Mouse (Mus musculus): ENCODE data around the gene Dlat. TPM values are rescaled to one million over a fixed set of nuclear protein-coding genes. Genes with fewer than 3 reads are reported as not detected.
A peak's percentile ranks its signal among the peaks of the same experiment; 100 is the strongest.

Dlat gene
- polyA plus RNA-seq, 1 experiment from 2014 or later: 106 TPM

GRCm38 (mm10) chr9:50692626-50693580 is 33.3 kb upstream of the Dlat start:
- ATAC-seq (ENCODE audit: extremely low read depth, insufficient number of reproducible peaks, low FRiP score, low TSS enrichment): no peak
- Histone ChIP-seq H3K4me1 (peaks cover 9% of the 10 kb centered on the region), H3K9me3 (no peaks in the 10 kb centered on the region), H3K36me3 (peaks cover 46% of the 10 kb centered on the region), H3K4me2 (0 out of 2 replicates have a peak overlapping the region, but pooled peaks have one; percentile 23), H3K4me3 (no peak overlapping the region), H3K27me3 (replicated peaks) (no peaks in the 10 kb centered on the region; the same call in 1 of the 2 replicates), H3K27ac (replicated peaks) (no peak overlapping the region), H3K9ac (no peak overlapping the region)
- whole genome bisulfite sequencing: 38% methylated on average over 13 of the region's 13 CpGs

GRCm38 (mm10) chr9:50686866-50687652 is 27.5 kb upstream of the Dlat start:
- no peak for ATAC-seq (ENCODE audit: extremely low read depth, insufficient number of reproducible peaks, low FRiP score, low TSS enrichment)
- 54% methylated on average over 6 of the region's 6 CpGs for WGBS
- peaks cover 72% of the 10 kb centered on the region for H3K36me3 ChIP-seq
- H3K4me3 ChIP-seq: no peak overlapping the region
- no peak overlapping the region for H3K9ac ChIP-seq
- no peaks in the 10 kb centered on the region for H3K27me3 ChIP-seq (replicated peaks)
- no peaks in the 10 kb centered on the region for H3K9me3 ChIP-seq
- no peak overlapping the region for H3K4me2 ChIP-seq
- H3K4me1 ChIP-seq: no peaks in the 10 kb centered on the region
- H3K27ac ChIP-seq (replicated peaks): no peak overlapping the region

- Histone ChIP-seq H3K9ac (no peak overlapping the region), H3K4me3 (no peak overlapping the region), H3K4me2 (no peak overlapping the region), H3K9me3 (no peaks in the 10 kb centered on the region), H3K27ac (replicated peaks) (no peak overlapping the region), H3K4me1 (no peaks in the 10 kb centered on the region), H3K36me3 (peaks cover 72% of the 10 kb centered on the region), H3K27me3 (replicated peaks) (no peaks in the 10 kb centered on the region)
- ATAC-seq (ENCODE audit: extremely low read depth, insufficient number of reproducible peaks, low FRiP score, low TSS enrichment): no peak
- WGBS: 60% methylated on average over 7 of the region's 7 CpGs
Measured at GRCm38 (mm10) chr9:50681727-50682126, 22.1 kb upstream of the Dlat start.

GRCm38 (mm10) chr9:50679406-50679805 is 19.8 kb upstream of the Dlat start:
- Histone ChIP-seq H3K9me3 (no peaks in the 10 kb centered on the region), H3K36me3 (peaks cover 63% of the 10 kb centered on the region), H3K4me3 (no peak overlapping the region), H3K4me2 (no peak overlapping the region), H3K27me3 (replicated peaks) (no peaks in the 10 kb centered on the region), H3K9ac (no peak overlapping the region), H3K4me1 (no peaks in the 10 kb centered on the region), H3K27ac (replicated peaks) (no peak overlapping the region)
- 68% methylated on average over 1 of the region's 1 CpGs for WGBS
- no peak for ATAC-seq (ENCODE audit: extremely low read depth, insufficient number of reproducible peaks, low FRiP score, low TSS enrichment)

- Histone ChIP-seq H3K4me3 (no peak overlapping the region), H3K36me3 (peaks cover 27% of the 10 kb centered on the region), H3K9me3 (no peaks in the 10 kb centered on the region), H3K4me1 (no peaks in the 10 kb centered on the region), H3K27ac (replicated peaks) (no peak overlapping the region), H3K9ac (no peak overlapping the region), H3K27me3 (replicated peaks) (no peaks in the 10 kb centered on the region), H3K4me2 (no peak overlapping the region)
- ATAC-seq (ENCODE audit: extremely low read depth, insufficient number of reproducible peaks, low FRiP score, low TSS enrichment): no peak
- 8% methylated on average over 1 of the region's 1 CpGs for WGBS
Measured at GRCm38 (mm10) chr9:50674771-50675170, 15.2 kb upstream of the Dlat start.

GRCm38 (mm10) chr9:50670690-50671089 is 11.1 kb upstream of the Dlat start:
- no peak for ATAC-seq (ENCODE audit: extremely low read depth, insufficient number of reproducible peaks, low FRiP score, low TSS enrichment)
- H3K27ac ChIP-seq (replicated peaks): no peak overlapping the region
- no peak overlapping the region for H3K4me3 ChIP-seq
- no peaks in the 10 kb centered on the region for H3K27me3 ChIP-seq (replicated peaks)
- no peak overlapping the region for H3K9ac ChIP-seq
- no peak overlapping the region for H3K4me2 ChIP-seq
- 26% methylated on average over 5 of the region's 5 CpGs for WGBS
- no peaks in the 10 kb centered on the region for H3K9me3 ChIP-seq
- H3K36me3 ChIP-seq: peaks cover 25% of the 10 kb centered on the region
- H3K4me1 ChIP-seq: no peaks in the 10 kb centered on the region; the same call in 1 of the 2 replicates

GRCm38 (mm10) chr9:50667579-50668498 is 8.3 kb upstream of the Dlat start:
- Histone ChIP-seq H3K27ac (replicated peaks) (no peak overlapping the region), H3K27me3 (replicated peaks) (no peaks in the 10 kb centered on the region), H3K4me1 (no peaks in the 10 kb centered on the region; the same call in 1 of the 2 replicates), H3K4me3 (no peak overlapping the region), H3K9ac (no peak overlapping the region), H3K4me2 (no peak overlapping the region), H3K36me3 (peaks cover 31% of the 10 kb centered on the region), H3K9me3 (no peaks in the 10 kb centered on the region)
- WGBS: 60% methylated on average over 8 of the region's 8 CpGs
- no peak for ATAC-seq (ENCODE audit: extremely low read depth, insufficient number of reproducible peaks, low FRiP score, low TSS enrichment)

- WGBS: 71% methylated on average over 6 of the region's 6 CpGs
- H3K9ac ChIP-seq: no peak overlapping the region
- H3K4me2 ChIP-seq: no peak overlapping the region
- H3K27me3 ChIP-seq (replicated peaks): no peaks in the 10 kb centered on the region
- peaks cover 31% of the 10 kb centered on the region for H3K36me3 ChIP-seq
- no peaks in the 10 kb centered on the region; the same call in 1 of the 2 replicates for H3K4me1 ChIP-seq
- no peak overlapping the region for H3K4me3 ChIP-seq
- no peak overlapping the region for H3K27ac ChIP-seq (replicated peaks)
- ATAC-seq (ENCODE audit: extremely low read depth, insufficient number of reproducible peaks, low FRiP score, low TSS enrichment): no peak
- H3K9me3 ChIP-seq: no peaks in the 10 kb centered on the region
Measured at GRCm38 (mm10) chr9:50666442-50666841, 6.9 kb upstream of the Dlat start.

GRCm38 (mm10) chr9:50664826-50665225 is 5.2 kb upstream of the Dlat start:
- H3K9me3 ChIP-seq: no peaks in the 10 kb centered on the region
- peaks cover 6% of the 10 kb centered on the region for H3K4me1 ChIP-seq
- H3K27ac ChIP-seq (replicated peaks): no peak overlapping the region
- ATAC-seq (ENCODE audit: extremely low read depth, insufficient number of reproducible peaks, low FRiP score, low TSS enrichment): no peak
- H3K4me3 ChIP-seq: no peak overlapping the region
- H3K9ac ChIP-seq: no peak overlapping the region
- peaks cover 31% of the 10 kb centered on the region for H3K36me3 ChIP-seq
- no peak overlapping the region for H3K4me2 ChIP-seq
- H3K27me3 ChIP-seq (replicated peaks): no peaks in the 10 kb centered on the region
- WGBS: 75% methylated on average over 5 of the region's 5 CpGs

- Histone ChIP-seq H3K4me1 (peaks cover 21% of the 10 kb centered on the region), H3K36me3 (peaks cover 31% of the 10 kb centered on the region), H3K9me3 (no peaks in the 10 kb centered on the region), H3K9ac (peak overlapping the region; percentile 99), H3K27ac (replicated peaks) (peak overlapping the region; percentile 90), H3K4me3 (peak overlapping the region; percentile 98), H3K4me2 (peak overlapping the region; percentile 79), H3K27me3 (replicated peaks) (no peaks in the 10 kb centered on the region)
- 21% methylated on average over 12 of the region's 12 CpGs for WGBS
- no peak for ATAC-seq (ENCODE audit: extremely low read depth, insufficient number of reproducible peaks, low FRiP score, low TSS enrichment)
Measured at GRCm38 (mm10) chr9:50660431-50660830, 851 bp upstream of the Dlat start.

Data from heart, embryonic 13.5 days (tissue).